Mouse (Mus musculus) C2C12 (cell line): ENCODE measurements around the gene Ppp1r14a. TPM values are rescaled to one million over a fixed set of nuclear protein-coding genes. Genes with fewer than 3 reads are reported as not detected.
A peak's percentile ranks its signal among the peaks of the same experiment; 100 is the strongest.

Source experiments
- H3K27me3 ChIP-seq: one replicate; pipeline ENCODE4 v1.6.1; 2011; ENCODE audit not compliant: control insufficient read depth, insufficient read depth, insufficient read length
- H3K36me3 ChIP-seq: one replicate; pipeline ENCODE4 v1.6.1; 2011; ENCODE audit not compliant: control insufficient read depth, insufficient read depth
- H3K4me3 ChIP-seq: one replicate; pipeline ENCODE4 v1.5.1; 2011; ENCODE audit warnings: mild to moderate bottlenecking, control low read depth; ENCODE audit not compliant: poor library complexity, insufficient read depth, severe bottlenecking
- H3K79me2 ChIP-seq: one replicate; pipeline ENCODE4 v1.6.1; 2011; ENCODE audit not compliant: control insufficient read depth, insufficient read depth
- H3K79me3 ChIP-seq: one replicate; pipeline ENCODE4 v1.6.1; 2011; ENCODE audit warnings: low read depth, control low read depth
- H3ac ChIP-seq: one replicate; pipeline ENCODE3; 2011; ENCODE audit warnings: low read depth; ENCODE audit not compliant: control insufficient read depth, insufficient read length
- CEBPB ChIP-seq: IDR thresholded peaks from one replicate; pipeline ENCODE4 v1.6.1; 2011; ENCODE audit warnings: low read depth, mild to moderate bottlenecking, control low read depth, moderate library complexity
- CTCF ChIP-seq: IDR thresholded peaks from one replicate; pipeline ENCODE4 v1.5.1; 2011; ENCODE audit not compliant: control insufficient read depth, insufficient read depth, insufficient read length
- FOSL1 ChIP-seq: IDR thresholded peaks from one replicate; pipeline ENCODE4 v1.8.0; 2011; ENCODE audit warnings: mild to moderate bottlenecking, low read length; ENCODE audit not compliant: poor library complexity, insufficient read depth, severe bottlenecking
- MAX ChIP-seq: IDR thresholded peaks from one replicate; pipeline ENCODE4 v1.6.1; 2011; ENCODE audit warnings: mild to moderate bottlenecking, control low read depth
- MYOD1 ChIP-seq: IDR thresholded peaks from one replicate; pipeline ENCODE4 v1.6.1; 2011; ENCODE audit warnings: low read depth; ENCODE audit not compliant: control insufficient read depth, insufficient read length
- MYOG ChIP-seq: IDR thresholded peaks from one replicate; pipeline ENCODE4 v1.6.1; 2011; ENCODE audit not compliant: control insufficient read depth, insufficient read length; ENCODE audit errors: extremely low read depth
- USF1 ChIP-seq: IDR thresholded peaks from one replicate; pipeline ENCODE4 v1.6.1; 2011; ENCODE audit warnings: low read depth, mild to moderate bottlenecking, control low read depth, moderate library complexity
- polyA plus RNA-seq: library from polyadenylated mRNA; unstranded; fragments of >200 nt; fragmentation: generic; extraction: Trizol; gene quantifications from one replicate; pipeline ENCODE4 v1.2.1, GENCODE M21; 2012; ENCODE audit warnings: missing spikeins

The Ppp1r14a gene
- polyA plus RNA-seq, 1 experiment = 0.43 TPM

DNA sequence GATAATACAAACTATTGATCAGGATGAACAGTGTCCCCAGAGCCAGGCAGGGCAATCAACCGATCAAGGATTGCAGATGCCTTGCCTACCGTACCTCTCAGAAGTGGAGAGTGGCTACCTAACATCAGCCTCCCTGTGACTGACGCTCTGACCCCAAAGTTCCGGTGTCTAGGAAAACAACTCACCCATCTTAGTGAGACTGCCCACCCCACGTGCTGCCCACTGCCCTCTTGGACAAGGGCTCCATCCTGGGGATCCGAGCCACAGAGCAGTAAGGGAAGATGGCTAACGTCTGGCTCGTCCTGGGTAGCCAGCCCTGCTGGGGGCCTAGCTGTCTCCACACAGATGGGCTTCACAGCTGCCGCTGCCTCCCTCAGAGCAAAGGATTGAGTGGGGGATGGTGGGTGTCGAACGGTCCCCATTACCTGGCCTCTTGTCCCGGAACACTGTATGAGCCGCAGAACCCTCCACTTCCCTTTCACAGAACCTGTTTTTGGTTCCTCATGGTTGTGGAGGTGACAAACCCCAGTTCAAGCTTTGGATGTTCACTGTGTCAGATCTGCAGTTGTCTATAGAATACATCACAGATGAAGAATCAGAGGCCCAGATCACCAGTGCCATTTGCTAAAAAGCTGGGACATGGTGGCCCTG is 5.1 kb downstream of the Ppp1r14a start:
- H3ac ChIP-seq = no peak overlapping the region
- H3K36me3 ChIP-seq = no peaks in the 10 kb centered on the region
- no peaks in the 10 kb centered on the region for H3K79me2 ChIP-seq
- H3K27me3 ChIP-seq = no peaks in the 10 kb centered on the region
- no peak overlapping the region for H3K4me3 ChIP-seq
- H3K79me3 ChIP-seq = no peaks in the 10 kb centered on the region
- TF ChIP-seq CEBPB (no peak), CTCF (no peak), FOSL1 (no peak), MYOD1 (no peak), USF1 (no peak), MAX (no peak), MYOG (no peak)

DNA sequence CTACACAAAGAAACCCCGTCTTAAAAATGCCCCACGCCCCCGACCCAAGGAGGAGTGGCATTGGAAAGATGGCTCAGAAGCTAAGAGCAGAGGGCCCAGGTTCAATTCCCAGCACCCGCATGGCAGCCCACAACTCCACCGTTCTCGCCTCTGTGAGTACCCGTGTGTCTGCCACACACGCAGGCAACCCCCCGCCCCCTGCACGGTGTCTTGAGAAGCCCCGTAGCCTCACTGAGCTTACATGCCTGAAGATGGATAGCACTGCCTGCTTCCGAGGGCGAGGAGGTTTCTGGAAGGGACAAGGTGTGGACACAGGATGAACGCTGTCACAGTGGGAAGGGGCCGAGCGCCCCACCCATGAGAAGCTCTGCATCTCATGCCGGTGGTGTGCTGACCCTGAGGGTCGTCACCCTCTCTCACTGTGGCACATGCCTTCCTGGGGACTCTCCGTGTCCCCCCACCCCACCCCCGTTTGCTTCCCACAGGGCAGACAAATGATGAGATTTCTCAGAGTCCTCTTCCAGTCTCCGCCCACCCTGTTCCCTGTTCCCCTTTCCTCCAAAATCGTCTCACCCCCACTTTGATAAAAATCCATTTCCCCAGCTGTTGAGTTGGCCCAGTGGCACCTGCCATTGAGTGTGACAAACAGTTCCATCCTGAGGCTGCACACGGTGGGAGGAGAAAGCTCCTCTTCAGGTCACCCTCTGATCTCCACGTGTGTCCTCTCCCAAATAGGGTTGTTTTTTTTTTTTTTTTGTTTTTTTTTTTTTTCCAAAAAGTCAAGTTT is 6.9 kb downstream of the Ppp1r14a start:
- no peak for TF ChIP-seq USF1
- no peak for TF ChIP-seq FOSL1
- no peak for TF ChIP-seq CTCF
- no peak for TF ChIP-seq MYOD1
- TF ChIP-seq MYOG = no peak
- TF ChIP-seq CEBPB = no peak
- H3K79me2 ChIP-seq = no peaks in the 10 kb centered on the region
- H3K36me3 ChIP-seq = no peaks in the 10 kb centered on the region
- H3ac ChIP-seq = no peak overlapping the region
- H3K4me3 ChIP-seq = no peak overlapping the region
- H3K27me3 ChIP-seq = no peaks in the 10 kb centered on the region
- no peaks in the 10 kb centered on the region for H3K79me3 ChIP-seq

DNA sequence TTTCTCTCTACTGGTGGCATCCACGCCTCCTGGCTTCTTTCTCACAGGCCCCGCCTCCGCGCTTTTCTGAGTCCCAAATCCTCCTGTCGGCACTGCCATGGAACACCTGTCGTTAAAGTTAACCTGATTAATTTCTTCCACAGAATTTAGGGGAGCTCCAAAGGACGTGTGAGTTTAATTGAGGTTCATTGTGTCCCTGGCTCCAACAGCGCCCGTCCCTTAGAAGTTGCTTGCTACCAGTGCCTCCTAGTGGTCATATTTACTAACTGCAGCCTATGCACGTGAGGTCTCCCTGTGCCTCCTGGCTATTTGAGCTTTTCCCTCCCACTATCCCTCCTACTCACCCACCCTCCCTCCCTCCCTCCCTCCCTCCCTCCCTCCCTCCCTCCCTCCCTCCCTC is 7.9 kb downstream of the Ppp1r14a start:
- TF ChIP-seq CEBPB = no peak
- TF ChIP-seq USF1 = no peak
- peak; percentile 74 for TF ChIP-seq CTCF
- H3K4me3 ChIP-seq = no peak overlapping the region

DNA sequence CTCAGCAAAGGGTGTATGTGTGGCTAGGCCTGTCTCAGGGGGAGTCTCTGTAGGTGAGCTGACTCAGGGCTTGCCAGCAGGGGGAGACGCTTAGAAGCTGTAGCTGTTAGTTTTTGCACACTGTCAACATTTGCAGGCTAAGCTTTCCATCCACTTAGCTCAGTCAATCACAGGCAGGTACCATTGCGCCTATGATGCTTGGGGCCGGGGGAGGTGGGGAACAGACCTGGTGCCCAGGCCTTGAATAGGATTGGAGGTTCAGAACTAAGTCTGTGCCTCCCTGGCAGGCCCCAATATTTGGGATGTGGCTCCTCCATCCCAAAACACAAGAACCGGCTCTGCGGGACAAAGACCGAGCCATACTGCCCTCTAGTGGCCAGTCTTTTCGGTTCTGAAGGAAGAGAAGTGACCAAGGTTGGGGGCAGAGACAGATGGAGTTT is 12.0 kb downstream of the Ppp1r14a start:
- H3K79me3 ChIP-seq = no peaks in the 10 kb centered on the region
- no peak for TF ChIP-seq MAX
- TF ChIP-seq CEBPB = no peak
- peak; percentile 21 for TF ChIP-seq CTCF
- no peak for TF ChIP-seq FOSL1
- TF ChIP-seq USF1 = no peak
- TF ChIP-seq MYOD1 = no peak
- H3ac ChIP-seq = no peak overlapping the region
- no peaks in the 10 kb centered on the region for H3K27me3 ChIP-seq
- H3K4me3 ChIP-seq = no peak overlapping the region
- H3K79me2 ChIP-seq = no peaks in the 10 kb centered on the region
- no peaks in the 10 kb centered on the region for H3K36me3 ChIP-seq

More for the DNA sequence above, 7.9 kb downstream of the Ppp1r14a start:
- H3K36me3 ChIP-seq = no peaks in the 10 kb centered on the region
- H3K79me3 ChIP-seq = no peaks in the 10 kb centered on the region
- no peak overlapping the region for H3ac ChIP-seq
- no peaks in the 10 kb centered on the region for H3K27me3 ChIP-seq
- no peaks in the 10 kb centered on the region for H3K79me2 ChIP-seq

DNA sequence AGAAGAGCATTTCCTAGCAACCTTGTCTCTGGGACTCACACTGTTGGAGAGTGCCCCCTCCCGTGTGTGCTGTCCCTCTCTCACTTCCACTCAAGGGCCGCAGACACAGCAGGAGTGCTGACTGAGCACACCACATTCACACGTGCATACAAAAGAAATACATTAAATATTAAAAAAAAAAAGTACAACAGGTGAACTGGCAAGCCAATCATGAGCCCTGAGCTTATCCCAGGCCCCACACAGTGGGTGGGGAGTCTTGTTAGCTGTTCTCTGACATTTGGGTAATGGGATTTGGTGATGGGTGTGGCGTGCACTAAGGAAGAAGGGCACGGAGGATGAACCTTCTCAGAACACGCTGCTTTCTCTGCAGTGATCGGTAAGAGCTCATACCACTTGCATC is 13.5 kb downstream of the Ppp1r14a start:
- TF ChIP-seq CTCF (no peak), MYOG (no peak), FOSL1 (no peak), MYOD1 (no peak)
- H3K27me3 ChIP-seq = no peaks in the 10 kb centered on the region
- H3ac ChIP-seq = no peak overlapping the region
- no peaks in the 10 kb centered on the region for H3K79me3 ChIP-seq
- no peak overlapping the region for H3K4me3 ChIP-seq
- no peaks in the 10 kb centered on the region for H3K79me2 ChIP-seq
- no peaks in the 10 kb centered on the region for H3K36me3 ChIP-seq
